Mouse (Mus musculus): ENCODE measurements around the gene Agap2.

GRCm38 (mm10) chr10:127058708-127059107, 16.4 kb upstream of the Agap2 start:
- no peak for TF ChIP-seq EP300 (optimal IDR thresholded peaks at IDR 0.05)
- no peak for TF ChIP-seq CTCF (IDR thresholded peaks at IDR 0.05; ENCODE audit: low read depth)

Measured in stomach, postnatal 0 days (tissue).